Mouse (Mus musculus): Measurements from ENCODE around the gene Sec14l3. TPM values are rescaled to one million over a fixed set of nuclear protein-coding genes. Genes with fewer than 3 reads are reported as not detected.

Sec14l3 gene
- polyA plus RNA-seq, 1 experiment from 2014 or later, result 0.54 TPM

DNA sequence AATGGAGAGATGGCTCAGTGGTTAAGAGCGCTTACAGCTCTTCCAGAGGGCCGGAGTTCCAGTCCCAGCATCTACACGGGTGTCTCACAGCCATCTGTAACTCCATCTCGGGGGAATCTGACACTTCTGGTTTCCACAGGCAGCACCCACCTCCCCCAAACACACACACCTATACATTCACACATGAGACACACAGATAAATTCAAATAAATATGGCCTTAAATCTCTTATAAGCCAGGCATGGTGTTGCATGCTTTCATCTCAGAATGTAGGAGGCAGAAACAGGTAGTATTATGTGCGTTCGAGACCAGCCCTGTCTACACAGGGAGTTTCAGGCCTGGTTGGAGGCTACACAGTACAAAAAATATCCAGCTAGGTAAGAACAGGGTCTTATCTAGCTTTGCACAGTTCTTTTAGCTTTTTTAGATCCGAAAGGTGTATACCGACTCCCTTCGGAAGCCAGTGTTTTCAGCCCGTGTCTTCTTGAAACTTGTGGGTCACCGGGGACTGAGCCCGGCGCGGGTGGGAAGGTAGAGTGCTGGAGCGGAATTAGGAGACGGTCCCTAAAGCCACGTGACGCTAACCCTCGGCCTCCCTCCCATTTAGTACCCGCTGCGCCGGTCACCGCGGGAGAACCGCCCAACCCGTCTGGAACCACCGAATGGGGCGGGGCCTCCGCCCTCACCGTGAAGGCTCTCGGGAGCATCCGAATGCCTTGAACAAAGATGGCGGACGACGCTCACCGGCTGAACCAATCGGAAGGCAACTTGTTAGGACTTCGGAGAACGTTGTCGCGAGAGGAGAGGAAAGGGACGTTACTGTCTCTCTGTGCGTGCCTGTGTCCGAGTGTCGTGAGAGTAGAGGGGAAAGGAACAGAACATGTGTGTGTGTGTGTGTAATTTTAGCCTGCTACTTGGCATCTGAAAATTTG is 31.7 kb downstream of the Sec14l3 start:
- DNase-seq (ENCODE audit: low spot score), result peak; percentile 97
- Histone ChIP-seq H3K4me1 (replicated peaks; ENCODE audit: control insufficient read depth, insufficient read depth, low read length) (peaks cover 19% of the 10 kb centered on the region), H3K9ac (peak overlapping the region; percentile 73), H3K9me3 (ENCODE audit: control insufficient read depth, low read length) (no peaks in the 10 kb centered on the region), H3K27ac (peak overlapping the region; percentile 95), H3K36me3 (replicated peaks; ENCODE audit: control insufficient read depth, insufficient read depth) (0 out of 2 replicates have a peak, but pooled peaks cover 6% of the 10 kb centered on the region), H3K4me2 (replicated peaks) (peak overlapping the region; percentile 68), H3K27me3 (ENCODE audit: control insufficient read depth, insufficient read depth, low read length) (no peaks in the 10 kb centered on the region), H3K4me3 (replicated peaks; ENCODE audit: low read length) (peak overlapping the region; percentile 46)
- ATAC-seq (ENCODE audit: low FRiP score), result peak; percentile 96
- WGBS, result 4% methylated on average over 45 of the region's 45 CpGs

DNA sequence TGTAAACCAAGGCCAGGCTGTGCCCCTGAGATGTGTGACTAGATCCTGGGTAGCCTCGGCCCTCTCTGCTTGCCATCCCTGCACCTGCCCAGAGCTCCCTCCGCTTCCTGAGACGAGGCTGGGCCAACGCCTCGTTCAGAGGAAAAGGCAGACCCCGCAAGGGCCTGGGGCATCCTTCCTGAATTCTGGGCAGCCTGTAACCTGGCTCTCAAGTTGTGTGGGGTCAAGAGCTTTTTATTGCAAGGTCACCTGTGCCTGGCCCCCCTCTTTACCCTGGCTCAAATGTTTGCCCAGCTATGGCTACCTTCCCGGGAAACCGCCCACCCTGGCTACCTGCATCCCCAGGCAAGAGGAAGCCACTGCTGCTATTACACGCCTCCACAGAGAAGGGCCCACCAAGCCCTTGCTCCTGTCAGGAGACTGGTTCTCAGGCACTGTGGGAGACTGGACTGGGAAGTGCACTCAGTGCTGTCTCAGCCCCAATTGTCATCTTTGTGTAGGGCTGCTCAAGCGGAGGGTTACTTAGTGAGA is 32.5 kb downstream of the Sec14l3 start:
- DNase-seq (ENCODE audit: low spot score), result peak; percentile 34
- Histone ChIP-seq H3K27me3 (ENCODE audit: control insufficient read depth, insufficient read depth, low read length) (no peaks in the 10 kb centered on the region), H3K4me2 (replicated peaks) (peak overlapping the region; percentile 68), H3K36me3 (replicated peaks; ENCODE audit: control insufficient read depth, insufficient read depth) (no peaks in the 10 kb centered on the region), H3K9ac (peak overlapping the region; percentile 73), H3K4me1 (replicated peaks; ENCODE audit: control insufficient read depth, insufficient read depth, low read length) (peaks cover 19% of the 10 kb centered on the region), H3K27ac (peak overlapping the region; percentile 95), H3K4me3 (replicated peaks; ENCODE audit: low read length) (peak overlapping the region; percentile 46), H3K9me3 (ENCODE audit: control insufficient read depth, low read length) (no peaks in the 10 kb centered on the region)
- peak; percentile 13; the same call in 1 of the 2 replicates for ATAC-seq (ENCODE audit: low FRiP score)
- WGBS, result 25% methylated on average over 10 of the region's 10 CpGs

GRCm38 (mm10) chr11:4098120-4098519 is 33.5 kb downstream of the Sec14l3 start:
- Histone ChIP-seq H3K27ac (no peak overlapping the region), H3K36me3 (replicated peaks; ENCODE audit: control insufficient read depth, insufficient read depth) (peaks cover under 1% of the 10 kb centered on the region; the same call in 1 of the 2 replicates), H3K4me1 (replicated peaks; ENCODE audit: control insufficient read depth, insufficient read depth, low read length) (peaks cover 19% of the 10 kb centered on the region), H3K4me2 (replicated peaks) (no peak overlapping the region), H3K9ac (no peak overlapping the region), H3K9me3 (ENCODE audit: control insufficient read depth, low read length) (no peaks in the 10 kb centered on the region), H3K27me3 (ENCODE audit: control insufficient read depth, insufficient read depth, low read length) (no peaks in the 10 kb centered on the region), H3K4me3 (replicated peaks; ENCODE audit: low read length) (no peak overlapping the region)
- DNase-seq (ENCODE audit: low spot score) (no peak), ATAC-seq (ENCODE audit: low FRiP score) (no peak)
- 62% methylated on average over 8 of the region's 8 CpGs for WGBS

DNA sequence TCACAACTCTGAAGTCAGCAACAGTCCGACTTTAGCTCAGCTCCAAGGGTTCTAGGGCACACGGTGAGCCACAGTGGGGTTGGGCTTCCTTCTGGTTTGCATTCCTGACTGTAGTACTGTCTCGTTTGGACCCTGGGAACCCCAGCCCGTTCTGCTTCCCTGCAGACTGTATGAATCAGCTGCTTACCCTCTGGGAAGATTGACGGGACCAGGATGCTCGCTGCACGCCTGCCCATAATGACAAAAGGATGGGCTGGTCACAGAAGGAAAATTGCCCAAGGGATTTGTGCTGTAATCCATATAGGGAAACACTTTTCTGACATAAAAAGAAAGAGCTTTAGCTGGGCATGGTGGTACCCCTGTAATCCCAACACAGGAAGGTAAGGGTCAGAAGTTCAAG is 34.2 kb downstream of the Sec14l3 start:
- no peak overlapping the region for H3K27ac ChIP-seq
- no peaks in the 10 kb centered on the region for H3K27me3 ChIP-seq (ENCODE audit: control insufficient read depth, insufficient read depth, low read length)
- peaks cover 19% of the 10 kb centered on the region for H3K4me1 ChIP-seq (replicated peaks; ENCODE audit: control insufficient read depth, insufficient read depth, low read length)
- no peaks in the 10 kb centered on the region for H3K9me3 ChIP-seq (ENCODE audit: control insufficient read depth, low read length)
- ATAC-seq (ENCODE audit: low FRiP score), result no peak
- H3K9ac ChIP-seq, result no peak overlapping the region
- H3K4me3 ChIP-seq (replicated peaks; ENCODE audit: low read length), result no peak overlapping the region
- H3K36me3 ChIP-seq (replicated peaks; ENCODE audit: control insufficient read depth, insufficient read depth), result peaks cover 5% of the 10 kb centered on the region; the same call in 1 of the 2 replicates
- no peak overlapping the region for H3K4me2 ChIP-seq (replicated peaks)
- DNase-seq (ENCODE audit: low spot score), result no peak
- 73% methylated on average over 7 of the region's 7 CpGs for WGBS

GRCm38 (mm10) chr11:4099447-4099846 is 34.8 kb downstream of the Sec14l3 start:
- no peaks in the 10 kb centered on the region for H3K27me3 ChIP-seq (ENCODE audit: control insufficient read depth, insufficient read depth, low read length)
- no peak overlapping the region for H3K9ac ChIP-seq
- WGBS, result 75% methylated on average over 3 of the region's 3 CpGs
- no peak overlapping the region for H3K4me2 ChIP-seq (replicated peaks)
- no peak overlapping the region for H3K4me3 ChIP-seq (replicated peaks; ENCODE audit: low read length)
- H3K4me1 ChIP-seq (replicated peaks; ENCODE audit: control insufficient read depth, insufficient read depth, low read length), result peaks cover 19% of the 10 kb centered on the region
- ATAC-seq (ENCODE audit: low FRiP score) (no peak), DNase-seq (ENCODE audit: low spot score) (no peak)
- peaks cover 5% of the 10 kb centered on the region; the same call in 1 of the 2 replicates for H3K36me3 ChIP-seq (replicated peaks; ENCODE audit: control insufficient read depth, insufficient read depth)
- no peaks in the 10 kb centered on the region for H3K9me3 ChIP-seq (ENCODE audit: control insufficient read depth, low read length)
- H3K27ac ChIP-seq, result no peak overlapping the region

DNA sequence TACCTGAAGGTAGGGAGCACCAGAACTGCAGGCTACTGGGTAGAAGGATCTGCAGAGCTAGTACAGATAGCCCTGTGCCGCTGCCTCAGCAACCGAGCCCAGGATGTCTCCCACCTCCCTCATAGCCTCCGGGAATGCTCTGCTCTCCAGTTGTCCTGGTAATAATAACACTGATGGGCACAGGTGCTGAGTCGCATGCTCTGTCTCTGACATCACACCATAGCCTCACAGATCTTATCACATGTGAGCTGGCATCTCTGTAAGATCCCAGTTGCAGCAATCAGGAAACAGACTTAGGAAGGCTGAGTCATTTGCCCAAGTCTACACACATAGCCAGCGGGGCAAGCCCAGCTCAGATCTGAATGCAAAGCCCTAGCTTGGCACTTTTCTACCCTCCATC is 37.2 kb downstream of the Sec14l3 start:
- Histone ChIP-seq H3K27ac (no peak overlapping the region), H3K4me3 (replicated peaks; ENCODE audit: low read length) (no peak overlapping the region), H3K9ac (no peak overlapping the region), H3K4me1 (replicated peaks; ENCODE audit: control insufficient read depth, insufficient read depth, low read length) (peaks cover 6% of the 10 kb centered on the region), H3K4me2 (replicated peaks) (no peak overlapping the region), H3K9me3 (ENCODE audit: control insufficient read depth, low read length) (no peaks in the 10 kb centered on the region), H3K27me3 (ENCODE audit: control insufficient read depth, insufficient read depth, low read length) (no peaks in the 10 kb centered on the region), H3K36me3 (replicated peaks; ENCODE audit: control insufficient read depth, insufficient read depth) (peaks cover 5% of the 10 kb centered on the region; the same call in 1 of the 2 replicates)
- ATAC-seq (ENCODE audit: low FRiP score) (no peak), DNase-seq (ENCODE audit: low spot score) (no peak)
- 90% methylated on average over 5 of the region's 5 CpGs for WGBS

- H3K4me2 ChIP-seq (replicated peaks), result no peak overlapping the region
- H3K27ac ChIP-seq, result no peak overlapping the region
- no peaks in the 10 kb centered on the region for H3K9me3 ChIP-seq (ENCODE audit: control insufficient read depth, low read length)
- no peak for ATAC-seq (ENCODE audit: low FRiP score)
- no peak overlapping the region for H3K9ac ChIP-seq
- H3K4me3 ChIP-seq (replicated peaks; ENCODE audit: low read length), result no peak overlapping the region
- 89% methylated on average over 14 of the region's 14 CpGs for WGBS
- peaks cover 7% of the 10 kb centered on the region; the same call in 1 of the 2 replicates for H3K36me3 ChIP-seq (replicated peaks; ENCODE audit: control insufficient read depth, insufficient read depth)
- DNase-seq (ENCODE audit: low spot score), result no peak
- no peaks in the 10 kb centered on the region for H3K4me1 ChIP-seq (replicated peaks; ENCODE audit: control insufficient read depth, insufficient read depth, low read length)
- no peaks in the 10 kb centered on the region for H3K27me3 ChIP-seq (ENCODE audit: control insufficient read depth, insufficient read depth, low read length)
These were observed 38.9 kb downstream of the Sec14l3 start for GRCm38 (mm10) chr11:4103522-4103921.

- H3K36me3 ChIP-seq (replicated peaks; ENCODE audit: control insufficient read depth, insufficient read depth), result peaks cover 11% of the 10 kb centered on the region; the same call in 1 of the 2 replicates
- no peaks in the 10 kb centered on the region for H3K9me3 ChIP-seq (ENCODE audit: control insufficient read depth, low read length)
- no peak overlapping the region for H3K4me3 ChIP-seq (replicated peaks; ENCODE audit: low read length)
- ATAC-seq (ENCODE audit: low FRiP score) (no peak), DNase-seq (ENCODE audit: low spot score) (no peak)
- no peaks in the 10 kb centered on the region for H3K27me3 ChIP-seq (ENCODE audit: control insufficient read depth, insufficient read depth, low read length)
- H3K9ac ChIP-seq, result no peak overlapping the region
- no peaks in the 10 kb centered on the region for H3K4me1 ChIP-seq (replicated peaks; ENCODE audit: control insufficient read depth, insufficient read depth, low read length)
- 87% methylated on average over 5 of the region's 5 CpGs for WGBS
- no peak overlapping the region for H3K4me2 ChIP-seq (replicated peaks)
- H3K27ac ChIP-seq, result no peak overlapping the region
These were observed 40.3 kb downstream of the Sec14l3 start for GRCm38 (mm10) chr11:4104989-4105388.

DNA sequence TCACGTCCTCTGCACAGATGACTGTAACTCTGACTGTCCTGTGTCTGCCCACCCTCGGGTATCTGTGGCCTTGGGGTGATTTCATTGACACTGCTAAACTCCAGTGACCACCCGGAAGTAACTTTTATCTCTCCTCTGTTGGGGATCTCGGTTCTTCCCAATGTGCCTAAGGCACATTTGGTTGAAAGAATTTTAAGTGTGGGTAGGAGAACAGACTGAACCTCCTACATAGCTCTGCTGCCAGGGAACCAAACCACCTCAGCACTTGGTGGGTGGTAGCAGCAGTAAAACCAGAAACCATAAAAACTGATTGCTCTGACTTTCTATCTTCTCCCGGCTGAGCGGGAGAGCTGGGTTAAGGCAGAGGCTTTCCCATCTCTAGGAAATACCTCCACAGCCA is 40.8 kb downstream of the Sec14l3 start:
- H3K9me3 ChIP-seq (ENCODE audit: control insufficient read depth, low read length), result no peaks in the 10 kb centered on the region
- ATAC-seq (ENCODE audit: low FRiP score) (no peak), DNase-seq (ENCODE audit: low spot score) (no peak)
- 82% methylated on average over 6 of the region's 6 CpGs for WGBS
- no peak overlapping the region for H3K27ac ChIP-seq
- H3K4me2 ChIP-seq (replicated peaks), result no peak overlapping the region
- H3K27me3 ChIP-seq (ENCODE audit: control insufficient read depth, insufficient read depth, low read length), result no peaks in the 10 kb centered on the region
- H3K4me1 ChIP-seq (replicated peaks; ENCODE audit: control insufficient read depth, insufficient read depth, low read length), result no peaks in the 10 kb centered on the region
- no peak overlapping the region for H3K4me3 ChIP-seq (replicated peaks; ENCODE audit: low read length)
- H3K36me3 ChIP-seq (replicated peaks; ENCODE audit: control insufficient read depth, insufficient read depth), result peaks cover 15% of the 10 kb centered on the region
- H3K9ac ChIP-seq, result no peak overlapping the region
